Mouse (Mus musculus) bone marrow macrophage, adult 2 months (primary cell): Measurements from ENCODE around the gene Tmem203.

Source experiments
- CTCF ChIP-seq: IDR thresholded peaks from 2 replicates; pipeline ENCODE4 v1.5.1; 2012; ENCODE audit warnings: low read depth, mild to moderate bottlenecking, low read length, moderate library complexity
- POLR2A ChIP-seq: IDR thresholded peaks from 2 replicates; pipeline ENCODE4 v1.6.1; 2012; ENCODE audit warnings: mild to moderate bottlenecking, low read depth, low read length, borderline replicate concordance

- TF ChIP-seq CTCF (no peak), POLR2A (no peak)
Measured at GRCm38 (mm10) chr2:25224766-25225752, 30.2 kb upstream of the Tmem203 start.
